Mouse (Mus musculus): ENCODE measurements at regions not wholly inside any gene's neighbourhood (a gene's known extent, or its start where the extent isn't known, plus 50 kb on each side); places are given as distances from the start of the nearest gene placed in this dataset.

- 85% methylated on average over 6 of the region's 6 CpGs for WGBS
- no peak overlapping the region for H3K4me2 ChIP-seq (ENCODE audit: low read length)
These were observed 74.4 kb upstream of the Slco3a1 start for GRCm38 (mm10) chr7:74628799-74629468.

More at GRCm38 (mm10) chr7:74628799-74629468, 74.4 kb upstream of the Slco3a1 start:
- no peak for ATAC-seq
- H3K36me3 ChIP-seq (ENCODE audit: control insufficient read depth, insufficient read depth, low read length), result no peaks in the 10 kb centered on the region
- no peak overlapping the region for H3K27ac ChIP-seq (ENCODE audit: low read depth, low read length)
- no peaks in the 10 kb centered on the region for H3K27me3 ChIP-seq (replicated peaks; ENCODE audit: control insufficient read depth, insufficient read depth, low read length)
- H3K9ac ChIP-seq (ENCODE audit: low read depth, low read length), result no peak overlapping the region
- H3K4me1 ChIP-seq (ENCODE audit: control insufficient read depth, insufficient read depth, low read depth, low read length), result no peaks in the 10 kb centered on the region
- no peak overlapping the region for H3K4me3 ChIP-seq (ENCODE audit: low read length)
- no peaks in the 10 kb centered on the region for H3K9me3 ChIP-seq (ENCODE audit: control insufficient read depth, low read length)
